Mouse (Mus musculus): ENCODE data around the gene Msrb2.

DNA sequence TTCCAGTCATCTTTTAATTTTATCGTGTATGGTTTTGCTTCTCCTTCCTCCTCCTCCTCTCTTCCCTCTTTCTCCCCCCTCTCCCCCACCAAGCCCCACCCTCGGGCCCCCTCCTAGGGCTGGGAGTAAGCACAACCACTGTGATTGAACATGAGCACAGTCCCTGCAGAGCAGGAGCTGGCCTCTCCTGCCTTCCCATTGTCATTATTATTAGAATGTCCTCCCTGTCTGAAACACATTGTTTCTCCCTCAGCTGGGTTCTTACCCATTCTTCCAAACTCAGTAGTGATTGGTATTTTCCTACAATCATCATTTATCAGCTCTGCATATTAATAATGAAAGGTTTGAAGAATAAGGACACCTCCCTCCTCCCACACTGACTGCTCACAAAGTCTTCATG, 9.7 kb downstream of the Msrb2 start:
- TF ChIP-seq CTCF (conservative IDR thresholded peaks at IDR 0.05; ENCODE audit: low read length): no peak
- TF ChIP-seq POU5F1 (IDR thresholded peaks at IDR 0.05; ENCODE audit: borderline replicate concordance, low read length): no peak
- no peak for TF ChIP-seq NANOG (IDR thresholded peaks at IDR 0.05; ENCODE audit: borderline replicate concordance, low read length)
